Mouse (Mus musculus) intestine, embryonic 16.5 days (tissue): ENCODE results near the gene Trpm3. TPM values are rescaled to one million over a fixed set of nuclear protein-coding genes. Genes with fewer than 3 reads are reported as not detected.

Source experiments
- ATAC-seq: fragments of 200-750 bp; cut with Nextera tagmentation; 2 replicates; pipeline ENCODE4 v1.8.0; 2017; ENCODE audit warnings: moderate TSS enrichment, moderate library complexity
- H3K27ac ChIP-seq: fragments of 300-500 bp; sonication (generic); 2 replicates; pipeline ENCODE4 v1.5.1; 2014; ENCODE audit warnings: mild to moderate bottlenecking, low read length
- H3K27me3 ChIP-seq: fragments of 300-500 bp; sonication (generic); replicated peaks from 2 replicates; pipeline ENCODE4 v1.6.1; 2014; ENCODE audit warnings: low read length, control low read depth, mixed read lengths; ENCODE audit not compliant: control insufficient read depth, insufficient read depth
- H3K36me3 ChIP-seq: fragments of 300-500 bp; sonication (generic); 2 replicates; pipeline ENCODE4 v1.6.1; 2014; ENCODE audit warnings: low read length, control low read depth; ENCODE audit not compliant: control insufficient read depth, insufficient read depth
- H3K4me1 ChIP-seq: fragments of 300-500 bp; sonication (generic); 2 replicates; pipeline ENCODE4 v1.6.1; 2014; ENCODE audit warnings: low read length, control low read depth, mixed read lengths; ENCODE audit not compliant: control insufficient read depth, insufficient read depth
- H3K4me2 ChIP-seq: fragments of 300-500 bp; sonication (generic); 2 replicates; pipeline ENCODE4 v1.6.1; 2014; ENCODE audit warnings: low read depth, low read length, control low read depth
- H3K4me3 ChIP-seq: fragments of 300-500 bp; sonication (generic); 2 replicates; pipeline ENCODE4 v1.5.1; 2014; ENCODE audit warnings: mild to moderate bottlenecking, low read length
- H3K9ac ChIP-seq: fragments of 300-500 bp; sonication (generic); 2 replicates; pipeline ENCODE4 v1.6.1; 2014; ENCODE audit warnings: low read depth, low read length
- H3K9me3 ChIP-seq: fragments of 300-500 bp; sonication (generic); 2 replicates; pipeline ENCODE4 v1.6.1; 2016; ENCODE audit warnings: low read length, control low read depth; ENCODE audit not compliant: control insufficient read depth
- WGBS: fragments of 180-500 bp; shearing (Covaris S2); extraction: QIAGEN DNeasy Blood & Tissue Kit; methylation state at CpG from one replicate; pipeline ENCODE4 v1.1.7; 2014; 5-methylcytosine and 5-hydroxymethylcytosine counted together
- polyA plus RNA-seq: library from polyadenylated mRNA; unstranded; fragments of >200 nt; fragmentation: Nextera tagmentation; extraction: Ambion mirVana; gene quantifications from 2 replicates; pipeline ENCODE4 v1.2.1, GENCODE M21; 2015

Trpm3 gene
- polyA plus RNA-seq, 1 experiment from 2014 or later, result 0.27 TPM

GRCm38 (mm10) chr19:22902386-22902785, 763.5 kb downstream of the Trpm3 start:
- H3K36me3 ChIP-seq, result no peaks in the 10 kb centered on the region
- H3K27me3 ChIP-seq, result no peaks in the 10 kb centered on the region
- 97% methylated on average over 6 of the region's 6 CpGs for WGBS
- ATAC-seq, result no peak
- no peak overlapping the region for H3K9ac ChIP-seq
- H3K9me3 ChIP-seq, result no peaks in the 10 kb centered on the region
- no peak overlapping the region for H3K4me3 ChIP-seq
- no peak overlapping the region for H3K4me2 ChIP-seq
- no peaks in the 10 kb centered on the region for H3K4me1 ChIP-seq
- no peak overlapping the region for H3K27ac ChIP-seq

DNA sequence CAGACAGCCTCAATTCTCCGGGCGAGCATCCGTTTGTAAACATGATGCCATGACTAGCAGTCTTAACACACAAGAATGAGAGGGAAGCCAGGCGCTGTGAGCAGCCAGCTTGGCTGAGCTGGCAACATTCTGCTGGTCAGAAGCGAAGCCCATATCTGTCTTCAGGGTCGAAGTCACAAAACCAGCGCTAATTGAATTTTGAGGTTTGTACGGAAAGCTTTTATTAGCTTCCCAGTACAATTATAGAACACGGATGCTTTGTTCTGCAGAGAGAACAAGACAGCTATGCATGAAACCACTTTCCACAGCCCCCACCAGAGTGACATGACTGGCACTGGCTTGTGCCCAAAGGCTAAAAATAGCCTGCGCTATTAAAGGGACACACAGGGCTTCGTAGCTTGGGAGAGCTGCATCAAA, 766.2 kb downstream of the Trpm3 start:
- ATAC-seq, result 0 out of 2 replicates have a peak, but pooled peaks have one; percentile 21
- WGBS, result 72% methylated on average over 11 of the region's 11 CpGs
- Histone ChIP-seq H3K4me1 (no peaks in the 10 kb centered on the region), H3K9me3 (no peaks in the 10 kb centered on the region), H3K36me3 (no peaks in the 10 kb centered on the region), H3K27ac (no peak overlapping the region), H3K4me2 (no peak overlapping the region), H3K27me3 (no peaks in the 10 kb centered on the region), H3K4me3 (no peak overlapping the region), H3K9ac (no peak overlapping the region)

- H3K4me2 ChIP-seq, result no peak overlapping the region
- 92% methylated on average over 6 of the region's 6 CpGs for WGBS
- H3K4me3 ChIP-seq, result no peak overlapping the region
- H3K9ac ChIP-seq, result no peak overlapping the region
- no peak for ATAC-seq
- no peaks in the 10 kb centered on the region for H3K9me3 ChIP-seq
- H3K4me1 ChIP-seq, result no peaks in the 10 kb centered on the region
- no peaks in the 10 kb centered on the region for H3K27me3 ChIP-seq
- H3K27ac ChIP-seq, result no peak overlapping the region
- no peaks in the 10 kb centered on the region for H3K36me3 ChIP-seq
Observed at GRCm38 (mm10) chr19:22910686-22911085, 771.8 kb downstream of the Trpm3 start.

DNA sequence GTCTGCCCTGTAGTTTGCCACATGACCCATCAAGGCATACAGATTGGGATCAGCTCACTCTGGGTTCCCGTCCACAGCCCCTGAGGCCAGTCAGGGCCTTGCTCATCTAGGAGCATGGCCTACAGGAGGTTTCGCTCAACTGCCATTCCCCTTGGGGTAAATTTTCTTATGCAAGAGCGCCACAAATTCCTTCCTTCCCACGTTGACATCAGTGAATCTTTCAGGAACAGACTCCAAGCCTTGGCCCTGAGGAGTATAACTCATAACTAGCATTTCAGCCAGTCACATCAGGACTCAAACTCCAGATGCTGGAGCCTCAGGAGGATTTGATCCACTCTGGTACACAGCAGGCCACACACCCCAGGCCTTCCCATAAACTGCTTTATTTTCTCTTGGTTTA, 774.1 kb downstream of the Trpm3 start:
- no peaks in the 10 kb centered on the region for H3K36me3 ChIP-seq
- no peaks in the 10 kb centered on the region for H3K9me3 ChIP-seq
- no peak overlapping the region for H3K9ac ChIP-seq
- no peak for ATAC-seq
- H3K4me3 ChIP-seq, result no peak overlapping the region
- H3K4me2 ChIP-seq, result no peak overlapping the region
- no peak overlapping the region for H3K27ac ChIP-seq
- peaks cover 10% of the 10 kb centered on the region for H3K4me1 ChIP-seq
- no peaks in the 10 kb centered on the region for H3K27me3 ChIP-seq
- WGBS, result 83% methylated on average over 4 of the region's 4 CpGs

DNA sequence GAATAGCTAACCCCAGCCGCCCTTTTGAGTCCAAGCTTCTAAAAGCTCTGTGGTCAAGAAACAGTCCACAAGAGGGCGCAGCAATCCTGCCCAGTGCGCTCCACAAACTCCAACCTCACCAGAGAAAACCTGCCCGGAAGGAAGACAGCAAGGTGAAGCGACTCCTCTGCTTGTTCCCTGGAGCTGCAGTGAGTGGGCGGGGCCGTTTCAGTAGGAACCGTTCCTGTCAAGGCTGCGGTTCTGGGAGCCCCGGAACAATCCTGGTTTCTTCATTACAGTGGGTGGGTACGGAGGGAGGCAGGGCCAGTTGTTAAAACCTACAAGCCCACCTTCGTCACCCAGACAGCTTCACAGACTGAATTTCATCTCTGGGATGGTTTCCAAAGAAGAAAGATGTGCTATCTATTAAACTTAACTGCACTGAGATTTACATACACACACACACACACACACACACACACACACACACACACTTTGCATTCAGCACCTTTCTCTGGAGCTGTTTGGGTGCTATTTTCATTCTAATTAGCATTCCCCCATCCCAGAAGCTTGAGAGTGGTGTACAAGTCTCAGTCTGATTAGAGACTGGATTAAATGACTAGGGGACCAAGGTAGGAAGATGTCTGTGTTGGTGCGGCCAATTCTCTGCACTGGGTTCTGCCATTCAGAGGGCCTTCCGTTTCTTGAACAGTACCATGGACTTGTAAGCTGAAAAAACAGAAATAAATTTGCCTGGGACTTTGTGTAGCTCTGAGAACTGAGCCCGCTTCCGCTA, 777.2 kb downstream of the Trpm3 start:
- Histone ChIP-seq H3K4me3 (peak overlapping the region; percentile 33), H3K27me3 (no peaks in the 10 kb centered on the region), H3K9me3 (no peaks in the 10 kb centered on the region), H3K9ac (no peak overlapping the region), H3K36me3 (no peaks in the 10 kb centered on the region), H3K4me1 (peaks cover 10% of the 10 kb centered on the region), H3K4me2 (peak overlapping the region; percentile 69), H3K27ac (peak overlapping the region; percentile 75)
- ATAC-seq, result peak; percentile 75
- WGBS, result 13% methylated on average over 16 of the region's 16 CpGs

- H3K9ac ChIP-seq, result no peak overlapping the region
Observed at GRCm38 (mm10) chr19:22916643-22917344, 777.9 kb downstream of the Trpm3 start.

DNA sequence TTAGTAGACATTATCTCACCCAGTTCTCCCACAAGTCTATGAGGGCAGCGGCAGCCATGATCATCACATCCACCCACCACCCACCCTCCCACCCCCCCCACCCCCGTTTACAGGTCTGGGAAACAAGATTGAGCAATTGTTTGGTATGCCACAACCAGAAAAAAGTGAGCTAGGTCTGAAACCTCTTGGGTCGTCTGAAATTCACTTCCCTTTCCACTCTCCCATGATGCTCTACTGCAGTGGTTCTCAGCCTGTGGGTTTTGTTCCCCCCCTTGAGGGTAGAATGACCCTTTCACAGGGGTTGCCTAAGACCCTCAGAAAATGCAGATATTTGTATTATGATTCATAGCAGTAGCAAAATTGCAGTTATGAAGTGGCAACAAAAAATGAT, 778.5 kb downstream of the Trpm3 start:
- Histone ChIP-seq H3K9ac (no peak overlapping the region), H3K4me3 (no peak overlapping the region), H3K4me1 (peaks cover 10% of the 10 kb centered on the region), H3K36me3 (no peaks in the 10 kb centered on the region), H3K27me3 (no peaks in the 10 kb centered on the region), H3K4me2 (no peak overlapping the region), H3K9me3 (no peaks in the 10 kb centered on the region), H3K27ac (peak overlapping the region; percentile 79)
- ATAC-seq, result no peak
- 48% methylated on average over 3 of the region's 3 CpGs for WGBS

More at GRCm38 (mm10) chr19:22916643-22917344, 777.9 kb downstream of the Trpm3 start:
- peak; percentile 96 for ATAC-seq
- Histone ChIP-seq H3K4me2 (peak overlapping the region; percentile 69; the same call in 1 of the 2 replicates), H3K4me3 (no peak overlapping the region), H3K9me3 (no peaks in the 10 kb centered on the region), H3K36me3 (no peaks in the 10 kb centered on the region), H3K27me3 (no peaks in the 10 kb centered on the region), H3K27ac (peak overlapping the region; percentile 79), H3K4me1 (peaks cover 10% of the 10 kb centered on the region)
- 30% methylated on average over 18 of the region's 18 CpGs for WGBS

- H3K4me2 ChIP-seq, result no peak overlapping the region
- no peaks in the 10 kb centered on the region for H3K9me3 ChIP-seq
- H3K4me1 ChIP-seq, result peaks cover 9% of the 10 kb centered on the region
- no peak for ATAC-seq
- H3K9ac ChIP-seq, result no peak overlapping the region
- WGBS, result 69% methylated on average over 5 of the region's 5 CpGs
- no peak overlapping the region for H3K27ac ChIP-seq
- H3K27me3 ChIP-seq, result no peaks in the 10 kb centered on the region
- H3K36me3 ChIP-seq, result no peaks in the 10 kb centered on the region
- H3K4me3 ChIP-seq, result no peak overlapping the region
Observed at GRCm38 (mm10) chr19:22920949-22921348, 782.1 kb downstream of the Trpm3 start.

DNA sequence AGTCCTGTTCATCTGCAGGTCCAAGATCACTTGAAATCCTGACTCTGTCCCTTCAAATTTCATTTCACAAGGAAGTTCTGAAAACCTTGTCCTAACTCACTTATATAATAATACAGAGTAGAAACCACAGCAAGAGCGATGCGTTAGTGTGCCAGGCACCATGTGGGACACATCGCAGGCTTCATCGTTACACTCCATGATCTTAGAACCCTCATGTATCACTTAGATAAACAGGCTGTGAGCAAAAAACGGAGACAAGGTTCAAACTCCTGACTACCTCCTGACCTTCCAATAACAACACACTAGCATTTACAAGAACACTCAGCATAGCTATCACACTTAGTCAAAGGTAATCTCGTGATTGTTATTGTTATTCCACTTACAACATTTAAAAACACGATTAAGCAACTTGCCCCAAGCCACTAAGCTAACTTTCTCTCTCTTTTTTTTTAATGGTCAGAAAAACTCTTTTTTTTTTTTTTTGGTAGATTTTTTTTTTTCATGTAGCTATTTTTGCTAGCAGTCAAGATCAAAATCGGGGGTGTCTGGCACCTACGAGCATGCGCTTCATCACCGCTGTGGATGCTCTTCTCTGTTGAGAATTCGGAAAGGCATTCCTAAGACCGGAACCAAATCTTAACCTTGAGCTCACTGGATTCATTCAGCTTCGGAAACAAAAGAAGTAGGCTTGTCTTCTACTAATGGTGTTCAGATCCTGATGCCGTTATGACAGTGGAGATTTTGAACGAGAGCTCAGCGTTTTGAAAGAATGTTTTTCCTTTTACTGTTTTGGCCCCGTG, 784.2 kb downstream of the Trpm3 start:
- Histone ChIP-seq H3K27ac (no peak overlapping the region), H3K9ac (no peak overlapping the region), H3K4me3 (no peak overlapping the region), H3K27me3 (no peaks in the 10 kb centered on the region), H3K4me1 (no peaks in the 10 kb centered on the region), H3K36me3 (no peaks in the 10 kb centered on the region), H3K4me2 (no peak overlapping the region), H3K9me3 (no peaks in the 10 kb centered on the region)
- WGBS, result 84% methylated on average over 18 of the region's 18 CpGs
- no peak for ATAC-seq
